Mouse (Mus musculus) urinary bladder, postnatal 4 days (tissue): Measurements from ENCODE around the gene Armh3.
"Not testable (repeated sequence)": the region's sequence is repeated elsewhere in the genome, so short reads cannot be mapped to it uniquely, and the experiment has no call there.

ENCODE experiments used
- DNase-seq, 2 experiments: peaks; one replicate each; pipeline ENCODE4 v3.0.0; 2021 to 2022; ENCODE audit warnings: low spot score in 2 of 2

Armh3 gene

GRCm38 (mm10) chr19:46033911-46034310 is 35.6 kb upstream of the Armh3 start:
- DNase-seq = no peak

- no peak for DNase-seq
Observed at GRCm38 (mm10) chr19:46032731-46033510, 34.6 kb upstream of the Armh3 start.

- no peak for DNase-seq
Observed at GRCm38 (mm10) chr19:46031689-46032432, 33.6 kb upstream of the Armh3 start.

GRCm38 (mm10) chr19:46030196-46030983 is 32.1 kb upstream of the Armh3 start:
- no peak for DNase-seq

GRCm38 (mm10) chr19:46029652-46030051 is 31.4 kb upstream of the Armh3 start:
- no peak for DNase-seq

- no peak for DNase-seq
Observed at GRCm38 (mm10) chr19:46028747-46029320, 30.5 kb upstream of the Armh3 start.

- DNase-seq = no peak
Observed at GRCm38 (mm10) chr19:46026567-46026966, 28.3 kb upstream of the Armh3 start.

GRCm38 (mm10) chr19:46024959-46025358 is 26.7 kb upstream of the Armh3 start:
- no peak for DNase-seq

GRCm38 (mm10) chr19:46016023-46016422 is 17.7 kb upstream of the Armh3 start:
- DNase-seq = no peak

GRCm38 (mm10) chr19:46014572-46015178 is 16.4 kb upstream of the Armh3 start:
- peak; percentile 75 to 87 for DNase-seq

GRCm38 (mm10) chr19:46005680-46006079 is 7.4 kb upstream of the Armh3 start:
- no peak for DNase-seq

GRCm38 (mm10) chr19:46004814-46005466 is 6.7 kb upstream of the Armh3 start:
- no peak for DNase-seq

- DNase-seq = peak; percentile 78 to 82
Observed at GRCm38 (mm10) chr19:46003371-46004226, 5.3 kb upstream of the Armh3 start, which contains the start of gene Hps6. TSS of gene Hps6 (plus strand) at chr19:46003508.

GRCm38 (mm10) chr19:46002279-46002678 is 4.0 kb upstream of the Armh3 start:
- no peak for DNase-seq

- no peak for DNase-seq
Observed at GRCm38 (mm10) chr19:45999378-45999777, 1.1 kb upstream of the Armh3 start.

GRCm38 (mm10) chr19:45998694-45999217 is 468 bp upstream of the Armh3 start:
- DNase-seq = no peak

- no peak for DNase-seq
Observed at GRCm38 (mm10) chr19:45997365-45997764, 923 bp downstream of the Armh3 start.

GRCm38 (mm10) chr19:45993981-45994737 is 4.1 kb downstream of the Armh3 start:
- no peak for DNase-seq

- not testable (repeated sequence) for DNase-seq
Observed at GRCm38 (mm10) chr19:45993441-45993840, 4.8 kb downstream of the Armh3 start.
